Mouse (Mus musculus) lung, postnatal 25 days (tissue): ENCODE measurements around the gene Ebf1.

Experiments used
- DNase-seq: peaks from one replicate; pipeline ENCODE4 v3.0.0; 2022; ENCODE audit warnings: low spot score

The Ebf1 gene

DNA sequence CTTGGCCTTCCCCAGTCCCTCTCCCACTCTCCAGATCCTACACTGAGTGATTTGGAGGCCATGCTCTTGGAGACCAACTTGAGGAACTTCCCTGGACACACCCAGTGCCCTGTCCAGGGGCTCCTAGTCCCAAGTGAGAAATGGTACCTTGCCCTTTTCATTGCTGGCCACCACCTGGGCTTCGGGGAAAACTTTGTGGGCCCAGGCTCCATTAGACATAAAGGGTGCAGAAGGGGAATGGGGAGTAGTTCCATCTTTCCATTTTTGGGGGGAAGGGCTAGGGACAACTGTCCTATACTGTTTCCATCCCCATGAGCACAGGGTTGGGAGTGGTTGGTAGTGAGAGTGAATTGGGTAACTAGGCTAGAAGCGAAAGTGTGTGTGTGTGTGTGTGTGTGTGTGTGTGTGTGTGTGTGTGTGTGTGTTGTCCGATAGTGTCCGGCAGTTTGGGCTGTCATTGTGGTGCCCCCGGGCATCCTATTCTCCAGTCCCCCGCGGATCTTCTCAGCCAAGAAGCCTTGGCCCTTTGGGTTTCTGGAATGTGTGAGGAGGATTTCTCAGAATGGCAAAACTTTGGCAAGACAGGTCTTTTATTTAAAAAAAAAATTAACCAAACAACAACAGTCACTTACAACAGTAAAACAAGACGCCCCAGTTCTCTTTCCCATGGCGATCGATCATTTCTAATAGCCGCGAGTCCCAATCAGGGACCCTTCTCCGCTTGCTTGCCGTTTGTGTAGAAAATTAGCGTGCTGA, 2.2 kb downstream of the Ebf1 start:
- DNase-seq = no peak

DNA sequence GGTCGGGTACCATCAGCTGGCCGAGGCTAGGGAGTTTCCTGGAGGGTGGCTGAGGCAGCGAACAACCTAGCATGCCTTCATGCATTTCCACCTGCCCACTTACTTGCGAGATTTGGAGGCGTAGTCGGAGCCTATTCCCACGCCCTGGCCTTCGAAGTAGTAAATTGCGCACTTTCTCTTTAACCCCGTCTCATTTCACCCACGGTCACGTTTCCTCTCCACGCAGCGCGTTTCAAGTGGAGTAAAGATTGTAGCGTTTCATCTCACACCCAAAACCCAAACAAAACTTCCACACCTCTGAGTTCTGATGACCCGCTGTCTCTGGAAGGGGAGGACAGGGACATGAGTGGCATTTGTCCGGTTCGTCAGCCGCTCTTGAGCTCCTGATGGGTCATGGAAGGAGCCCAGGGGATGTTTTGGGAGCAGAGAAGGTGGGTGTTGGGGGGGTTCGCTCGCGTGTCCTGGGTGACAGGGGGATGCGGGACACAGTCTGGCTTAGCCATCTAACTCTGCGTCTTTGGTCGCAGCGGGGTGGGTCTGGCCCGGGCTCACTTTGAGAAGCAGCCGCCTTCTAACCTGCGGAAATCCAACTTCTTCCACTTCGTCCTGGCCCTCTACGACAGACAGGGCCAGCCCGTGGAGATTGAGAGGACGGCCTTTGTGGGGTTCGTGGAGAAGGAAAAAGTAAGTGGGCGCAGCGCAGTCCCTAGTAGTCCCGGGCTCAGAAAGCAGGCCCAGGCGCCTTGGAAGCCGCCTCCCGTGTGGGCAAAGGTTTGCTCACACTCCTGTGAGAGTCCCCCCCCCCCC, 3.0 kb downstream of the Ebf1 start:
- no peak for DNase-seq

DNA sequence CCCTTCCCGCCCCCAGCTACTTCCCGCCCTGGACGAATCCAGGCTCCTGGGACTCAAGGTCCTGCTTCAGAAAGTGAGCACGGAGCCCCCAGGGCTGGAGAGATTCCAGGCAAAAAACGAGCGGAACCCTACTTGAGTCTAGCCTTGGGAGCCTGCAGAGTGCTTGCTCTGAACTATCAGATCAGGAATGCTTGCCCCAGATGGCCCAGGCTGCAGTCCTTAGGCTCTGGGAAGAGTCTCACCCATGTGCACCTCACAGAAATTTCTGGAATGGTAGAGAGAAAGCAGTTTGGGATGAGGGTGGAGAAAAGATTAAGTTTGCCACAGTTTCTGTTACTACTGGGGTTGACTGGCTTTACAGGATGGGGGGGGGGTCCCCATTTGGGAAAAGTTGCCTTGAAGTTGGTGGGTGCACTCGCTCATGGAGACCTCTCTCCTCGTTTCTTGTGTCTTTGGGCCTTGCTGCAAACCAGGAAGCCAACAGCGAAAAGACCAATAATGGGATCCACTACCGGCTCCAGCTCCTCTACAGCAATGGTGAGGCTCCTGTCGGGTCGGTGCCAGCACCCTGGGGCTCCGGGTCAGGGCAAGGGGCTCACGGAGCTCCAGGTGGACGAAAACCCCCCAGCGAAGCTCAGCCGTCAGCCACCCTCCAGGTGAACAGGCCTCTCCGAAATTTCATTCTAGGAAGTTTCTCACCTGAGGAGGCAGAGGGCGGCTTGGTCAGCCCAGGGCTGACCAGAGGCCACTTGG, 3.8 kb downstream of the Ebf1 start:
- DNase-seq = no peak

DNA sequence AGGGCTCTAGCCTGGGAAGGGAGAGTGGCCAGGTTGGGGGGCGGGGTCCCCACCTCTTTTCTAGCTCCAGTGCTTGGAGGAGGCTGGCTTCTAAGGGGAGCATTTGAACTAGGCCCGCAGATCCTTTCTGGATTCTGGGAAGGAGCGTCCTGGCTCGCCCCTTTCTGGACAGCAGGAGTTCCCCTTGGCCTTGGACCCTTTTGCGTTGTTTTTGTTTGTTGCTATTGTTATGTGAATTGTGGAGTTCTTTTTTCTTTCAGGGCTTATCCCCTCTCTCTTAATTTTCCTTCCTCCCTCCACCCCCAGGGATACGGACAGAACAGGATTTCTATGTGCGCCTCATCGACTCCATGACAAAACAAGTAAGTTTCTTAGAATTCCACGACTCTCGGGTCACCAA, 4.5 kb downstream of the Ebf1 start:
- no peak for DNase-seq

DNA sequence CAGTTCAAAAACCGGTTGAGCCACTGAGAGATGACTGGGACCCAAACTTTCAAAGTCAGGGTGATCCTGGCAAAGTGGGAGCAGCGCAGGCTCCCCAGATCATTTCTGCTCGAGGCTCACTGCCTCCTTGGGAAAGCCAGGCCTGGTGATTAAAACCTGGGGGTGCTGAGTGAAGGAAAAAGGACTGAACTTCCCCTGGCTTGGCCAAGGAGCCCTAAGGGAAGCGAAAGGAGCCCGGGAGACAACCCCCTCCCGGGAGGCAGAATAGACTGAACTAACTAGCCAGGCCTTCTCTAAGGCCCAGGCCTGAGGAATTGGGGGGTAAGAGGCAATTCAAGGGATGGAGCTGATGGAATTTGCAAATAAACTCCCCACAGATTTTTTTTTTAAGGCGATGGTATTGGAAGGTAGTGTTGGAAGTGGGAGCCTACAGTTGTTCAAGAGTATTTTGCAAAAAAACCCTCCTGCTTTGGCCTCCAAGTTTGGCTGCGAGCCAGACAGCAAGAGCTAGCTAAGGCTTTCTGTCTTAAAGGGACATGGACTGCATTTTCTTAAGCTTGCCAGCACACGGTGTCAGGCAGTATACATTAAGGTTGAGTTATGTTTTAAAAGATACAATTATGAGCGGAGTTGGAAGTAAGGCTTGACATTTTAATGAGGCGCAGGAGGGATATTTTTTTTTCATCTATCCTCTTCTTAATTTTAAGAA, 5.1 kb downstream of the Ebf1 start:
- DNase-seq = no peak

DNA sequence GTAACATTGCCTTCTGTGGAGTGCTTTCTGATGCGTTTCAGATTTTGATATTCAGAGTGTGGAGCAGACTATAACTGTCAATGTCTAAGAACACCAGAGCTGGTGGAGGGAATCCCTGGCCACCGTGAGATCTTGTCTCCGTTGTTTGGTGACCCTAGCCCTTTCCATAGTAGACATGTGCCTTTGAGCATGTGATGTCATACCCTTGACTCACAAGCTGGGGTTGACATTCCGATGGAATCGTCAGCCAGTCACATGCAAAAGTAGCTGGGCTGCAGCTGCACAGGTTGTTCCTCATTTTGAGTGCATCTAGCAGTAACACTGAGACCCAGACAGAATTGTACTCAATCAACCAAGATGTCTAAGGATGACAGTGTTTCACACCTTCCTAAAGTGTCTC, 7.4 kb downstream of the Ebf1 start:
- DNase-seq = no peak

DNA sequence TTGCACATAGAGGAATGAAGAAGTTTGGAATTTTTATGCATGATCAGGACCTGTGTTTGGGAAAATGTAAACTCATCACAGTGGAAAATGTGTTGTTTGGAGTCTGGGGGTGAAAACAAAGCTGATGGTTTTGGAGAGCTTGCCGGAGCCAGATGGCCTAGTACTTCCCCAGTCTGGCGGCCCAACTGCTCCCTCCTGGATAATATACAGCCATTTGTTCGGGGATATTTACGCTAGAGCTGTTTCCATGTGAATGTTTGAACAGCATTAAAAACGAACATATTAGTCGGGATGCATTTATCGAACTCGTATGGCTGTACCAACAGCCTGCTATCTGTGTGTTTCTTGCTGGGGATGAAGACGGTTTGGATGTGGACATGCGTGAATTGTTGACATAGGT, 8.9 kb downstream of the Ebf1 start:
- DNase-seq = no peak

DNA sequence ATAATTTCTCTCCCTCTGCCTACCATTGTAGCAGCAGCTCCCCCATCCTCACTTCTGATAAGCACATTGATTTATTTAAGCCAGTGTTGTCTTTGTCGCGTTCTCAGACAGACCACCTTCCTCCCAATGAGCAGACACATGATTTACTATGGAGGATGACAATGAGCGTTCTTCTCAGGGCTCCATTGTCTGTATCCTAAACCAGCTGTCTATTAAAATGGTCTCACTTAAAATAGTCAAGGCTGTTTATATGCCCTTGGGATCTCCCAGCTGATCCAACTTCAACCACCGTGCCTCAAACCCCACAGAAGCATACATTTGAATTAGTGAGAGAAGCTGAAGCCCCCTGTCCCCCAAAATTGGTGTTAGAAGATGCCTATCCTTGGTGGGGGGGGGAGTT, 11.3 kb downstream of the Ebf1 start:
- no peak for DNase-seq

DNA sequence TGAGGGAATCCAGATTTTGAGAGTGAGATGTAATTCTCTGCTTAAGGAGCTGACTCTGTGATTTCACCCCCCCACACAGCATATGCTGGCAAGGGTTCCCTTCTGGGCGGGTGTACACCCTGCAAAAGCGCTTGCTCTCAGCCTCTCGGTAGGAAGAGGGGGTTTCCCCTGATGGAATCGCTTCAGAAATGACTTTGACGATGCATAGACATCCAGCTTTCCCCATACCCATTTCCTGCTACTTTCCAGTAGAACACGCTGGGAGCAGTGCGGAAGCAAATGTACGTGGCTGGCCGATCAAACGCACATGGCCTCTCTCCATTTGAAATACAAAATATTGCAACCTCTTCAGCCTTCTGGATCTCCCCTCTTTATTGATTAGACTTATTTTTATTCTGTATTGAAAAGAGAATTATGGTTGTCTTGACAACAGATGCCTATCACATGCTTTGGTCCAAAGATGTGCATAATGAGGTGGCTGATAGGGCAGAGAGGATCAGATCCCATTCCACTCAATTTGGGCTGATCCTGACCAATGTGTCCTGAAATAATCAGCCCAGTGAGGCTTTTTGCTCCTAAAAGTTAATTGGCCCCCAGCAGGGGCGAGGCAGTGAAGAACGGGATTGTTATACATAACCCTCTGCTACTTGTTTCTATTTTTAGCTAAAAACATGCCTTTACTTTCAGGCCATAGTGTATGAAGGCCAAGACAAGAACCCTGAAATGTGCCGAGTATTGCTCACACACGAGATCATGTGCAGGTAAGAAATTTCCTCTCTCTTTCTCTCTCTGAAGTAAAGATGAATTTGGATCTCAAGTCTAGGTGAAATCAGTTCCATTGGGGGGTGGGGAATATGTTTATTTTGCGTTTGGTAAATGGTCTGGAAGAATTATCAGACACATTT, 15.2 kb downstream of the Ebf1 start:
- no peak for DNase-seq

DNA sequence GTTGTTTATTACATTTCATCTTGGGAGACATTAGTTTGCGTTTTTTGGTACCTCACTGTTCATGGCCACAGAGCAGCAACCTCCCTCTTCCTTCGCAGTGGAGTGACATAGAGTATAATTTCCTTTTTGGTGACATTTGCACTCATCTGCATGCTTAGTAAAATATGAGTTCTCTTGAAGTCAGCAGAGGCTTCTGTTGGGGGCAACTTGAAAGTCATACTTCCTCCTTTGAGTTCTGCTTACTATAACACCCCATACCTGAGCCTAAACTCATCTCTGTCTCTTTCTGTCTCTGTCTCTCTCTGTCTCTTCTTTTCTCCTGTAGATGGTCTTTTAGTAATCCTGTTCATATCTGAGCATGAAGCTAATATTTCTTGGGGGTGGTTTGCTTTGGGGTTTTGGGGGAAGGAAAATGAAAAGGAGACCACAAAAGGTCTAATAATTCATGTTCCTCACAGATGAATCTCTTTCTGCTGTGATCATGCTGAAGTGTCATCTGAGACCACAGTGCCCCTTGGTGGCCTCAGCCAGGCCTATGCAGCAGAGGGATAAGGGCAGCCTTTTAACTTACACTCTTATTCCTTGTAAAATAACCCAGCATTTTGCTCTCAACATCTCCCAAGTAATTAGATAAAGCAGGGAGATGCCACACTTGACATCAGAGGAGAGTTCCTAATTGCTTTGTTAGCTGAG, 16.0 kb downstream of the Ebf1 start:
- DNase-seq = no peak

DNA sequence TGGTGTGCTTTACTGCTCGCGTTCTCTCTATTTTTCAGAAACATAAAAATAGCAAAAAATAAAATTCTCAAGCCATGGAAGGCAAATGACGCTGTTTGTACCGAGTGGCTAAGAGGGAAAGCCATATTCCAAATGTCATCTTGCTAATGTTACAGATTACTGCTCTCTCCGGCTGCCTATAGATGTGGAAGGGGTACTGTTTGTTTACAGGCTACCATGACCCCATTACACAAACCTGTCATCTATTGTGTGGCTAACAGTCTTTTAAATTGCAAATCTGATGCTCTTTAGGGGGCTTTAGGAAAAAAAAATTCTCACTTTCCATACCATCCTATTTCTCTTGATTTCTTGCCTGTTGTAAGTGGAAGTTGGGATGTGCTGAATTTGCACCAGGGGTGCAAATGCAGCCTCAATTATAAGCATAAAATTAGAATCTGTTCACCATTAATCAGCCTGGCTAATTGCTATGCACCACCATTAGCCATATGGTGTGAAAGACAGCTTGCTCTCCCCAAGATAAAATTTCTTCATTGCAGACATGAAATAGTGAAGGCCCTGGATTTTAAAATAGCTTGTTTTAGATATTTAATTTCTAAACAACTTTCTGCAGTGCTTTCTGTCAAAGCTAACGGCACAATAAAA, 17.6 kb downstream of the Ebf1 start:
- no peak for DNase-seq

DNA sequence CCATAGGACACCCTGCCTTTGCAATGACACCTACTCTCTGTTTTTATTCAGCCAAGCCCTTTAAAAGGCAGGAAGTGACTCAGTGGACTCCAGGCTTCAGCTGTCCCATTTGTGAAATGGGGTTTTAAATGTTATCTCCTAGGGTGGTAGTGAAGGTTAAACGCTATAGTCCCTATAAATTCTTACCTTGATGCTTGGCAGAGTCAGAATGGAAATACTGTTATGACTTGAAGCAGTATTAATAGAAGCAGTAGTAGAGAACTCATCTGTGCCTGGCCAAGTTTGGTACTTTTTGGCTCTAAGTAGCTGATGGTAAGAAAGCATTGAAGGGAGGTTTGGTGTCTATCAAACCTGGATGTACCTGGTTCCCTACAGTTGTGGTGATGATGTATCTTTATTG, 19.1 kb downstream of the Ebf1 start:
- no peak for DNase-seq

DNA sequence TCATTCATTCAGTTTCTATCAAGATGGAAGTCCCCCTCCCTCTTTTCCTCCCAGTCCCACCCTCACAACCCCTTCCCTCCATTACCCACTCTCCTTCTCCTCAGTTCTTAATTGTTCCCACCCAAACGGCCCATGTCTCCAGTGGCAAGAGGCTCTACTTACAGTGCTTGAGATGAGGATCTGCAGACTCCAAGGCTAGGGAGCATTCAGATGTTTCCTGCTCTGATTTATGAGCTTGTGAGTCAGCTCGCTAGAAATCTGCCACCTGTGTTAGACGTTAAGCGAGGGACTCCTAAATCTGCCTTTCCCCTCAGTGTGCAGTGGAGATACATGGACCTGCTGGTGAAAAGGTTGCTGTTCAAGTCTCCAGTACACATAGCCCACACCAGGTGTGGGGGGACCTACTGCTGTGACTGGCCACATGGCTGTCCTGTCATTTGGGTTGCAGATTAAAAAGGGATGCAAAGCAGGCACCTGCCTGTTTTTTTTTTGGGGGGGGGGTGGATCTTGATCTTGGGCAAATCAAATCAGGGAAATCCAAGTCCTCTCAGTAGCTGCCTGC, 21.2 kb downstream of the Ebf1 start:
- DNase-seq = no peak

DNA sequence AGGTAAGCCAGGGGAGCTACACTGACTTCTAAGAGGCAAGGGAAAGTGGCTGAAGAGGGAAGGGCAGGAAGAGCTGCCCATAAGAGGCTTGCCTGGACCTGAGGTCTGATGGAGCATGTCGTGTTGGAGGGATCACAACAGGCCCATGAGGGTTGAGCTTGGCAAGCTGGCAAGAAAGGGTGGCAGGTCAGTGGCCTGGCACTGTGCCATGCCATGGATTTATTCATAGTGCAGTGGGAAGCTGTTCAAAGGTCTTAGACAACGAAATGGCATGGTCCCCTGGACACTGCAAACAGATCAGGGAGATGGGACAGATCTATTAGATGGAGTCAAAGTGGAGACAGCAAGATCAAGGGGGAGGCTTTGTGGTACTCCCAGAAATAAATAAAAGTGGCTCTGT, 24.4 kb downstream of the Ebf1 start:
- no peak for DNase-seq

DNA sequence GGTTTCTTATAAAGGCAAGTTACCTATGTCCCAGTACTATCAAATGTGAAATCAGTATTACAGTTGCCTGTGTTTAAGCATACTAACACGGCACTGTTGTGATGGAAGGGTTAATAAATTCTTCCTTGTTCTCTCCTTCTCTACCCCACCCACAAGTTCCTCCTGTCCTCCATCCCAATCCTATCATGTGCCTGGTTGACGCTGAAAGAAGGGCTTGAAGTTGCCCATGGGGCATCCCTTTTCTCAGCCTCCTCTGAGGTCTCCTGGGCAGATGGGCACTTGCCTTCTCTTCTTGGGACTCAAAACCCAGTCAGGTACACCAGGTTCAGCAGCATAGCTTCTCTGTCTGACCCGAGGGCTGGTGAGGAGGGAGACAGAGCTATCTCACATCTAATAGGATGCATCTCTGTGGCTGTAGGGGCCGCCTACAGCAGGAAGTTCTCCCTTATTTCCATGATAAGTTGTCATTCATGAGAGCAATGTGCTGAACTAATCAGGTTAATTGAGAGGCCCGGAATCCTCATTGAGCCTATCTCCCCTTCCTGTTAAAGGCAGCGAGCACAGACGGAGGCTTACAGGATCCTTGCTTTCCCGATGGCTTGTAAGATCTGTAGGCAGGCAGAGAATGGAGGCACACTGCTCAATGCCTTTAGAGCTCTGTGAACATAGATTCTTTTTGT, 37.4 kb downstream of the Ebf1 start:
- no peak for DNase-seq

DNA sequence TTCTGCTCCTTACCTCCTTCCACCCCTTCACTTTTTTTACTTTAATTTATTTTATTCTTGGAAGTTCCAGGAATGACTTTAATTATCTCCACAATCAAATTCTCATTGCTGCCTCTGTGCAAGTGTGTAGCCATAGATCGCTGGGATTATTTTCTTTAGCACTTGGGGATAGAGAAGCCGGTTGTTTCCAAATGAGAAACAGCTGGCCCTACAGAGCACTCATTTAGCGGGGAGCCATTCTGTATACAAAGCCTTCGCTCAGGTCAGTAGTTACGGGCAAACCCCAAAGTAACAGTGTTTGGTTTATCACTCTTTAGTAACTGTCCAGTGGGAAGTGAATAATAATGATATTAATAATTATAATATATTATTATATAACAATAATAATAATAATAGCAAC, 38.4 kb downstream of the Ebf1 start:
- DNase-seq = no peak

DNA sequence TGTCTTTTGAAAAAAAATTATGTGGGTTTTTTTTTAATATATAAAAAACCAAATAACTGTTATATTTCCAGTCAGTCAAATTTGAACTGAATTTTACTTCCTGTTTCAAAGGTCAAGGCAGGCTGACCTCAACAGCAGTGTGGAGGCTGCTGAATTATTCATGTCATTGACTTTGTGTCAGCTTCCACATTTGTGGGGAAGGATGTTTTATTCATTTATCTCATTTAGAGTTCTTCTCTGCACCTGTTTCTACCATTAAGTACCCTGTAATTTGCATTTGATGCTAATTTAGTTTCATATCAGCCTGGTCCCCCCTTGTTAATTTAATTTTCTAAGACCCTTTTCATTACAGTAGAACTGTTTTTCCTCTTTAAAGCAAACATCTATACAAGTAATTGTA, 39.8 kb downstream of the Ebf1 start:
- DNase-seq = no peak

DNA sequence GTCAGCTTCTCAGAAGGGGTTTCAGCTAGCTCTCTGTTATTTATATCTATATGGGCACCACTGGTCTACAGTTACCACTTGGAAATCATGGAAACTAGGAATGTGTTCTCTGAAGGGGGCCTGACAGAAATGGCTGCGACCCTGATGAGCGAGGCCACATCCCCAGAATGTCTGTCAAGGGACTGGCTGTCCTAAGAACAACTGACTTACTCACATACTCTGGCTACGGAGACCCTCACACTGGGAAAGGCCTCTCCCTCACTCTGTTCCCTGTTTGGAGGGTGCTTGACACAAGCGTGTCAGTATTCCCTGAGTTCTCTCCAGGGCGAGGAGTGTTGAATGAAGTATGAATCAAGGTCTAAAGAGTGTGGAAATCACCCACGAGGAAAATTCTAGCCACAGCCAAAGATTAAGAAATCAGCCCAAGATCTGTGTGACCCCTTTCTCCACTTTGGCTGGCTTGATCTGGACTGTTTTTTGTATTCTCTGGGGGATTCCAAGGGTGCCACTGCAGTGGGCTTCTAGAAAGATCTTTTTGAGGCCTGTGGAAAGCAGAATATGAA, 40.8 kb downstream of the Ebf1 start:
- DNase-seq = no peak

DNA sequence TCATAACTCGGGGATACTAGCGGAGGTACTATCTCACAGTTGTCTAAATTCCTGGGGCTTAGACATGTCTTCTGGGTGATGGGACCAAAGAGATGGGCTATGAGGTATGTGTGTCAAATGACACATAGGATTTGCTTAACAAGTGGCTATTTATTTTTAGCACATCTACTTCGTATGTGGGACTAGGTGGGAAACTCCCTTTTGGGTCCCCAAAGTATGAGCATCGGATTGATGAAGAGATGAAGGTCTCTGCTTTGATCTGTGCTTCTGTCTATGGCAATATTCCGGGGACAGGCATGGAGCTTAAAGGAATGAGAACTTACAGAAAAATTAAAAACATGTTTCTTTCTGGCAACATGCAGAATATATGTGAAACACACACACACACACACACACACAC, 44.8 kb downstream of the Ebf1 start:
- DNase-seq = no peak
